Mouse (Mus musculus) cerebellum, postnatal 4 days (tissue): ENCODE data around the gene A730009L09Rik.

Experiments used
- DNase-seq, 2 experiments: peaks; one replicate each; pipeline ENCODE4 v3.0.0; 2022; ENCODE audit warnings: low spot score in 2 of 2, mixed read lengths in 1 of 2

A730009L09Rik gene

DNA sequence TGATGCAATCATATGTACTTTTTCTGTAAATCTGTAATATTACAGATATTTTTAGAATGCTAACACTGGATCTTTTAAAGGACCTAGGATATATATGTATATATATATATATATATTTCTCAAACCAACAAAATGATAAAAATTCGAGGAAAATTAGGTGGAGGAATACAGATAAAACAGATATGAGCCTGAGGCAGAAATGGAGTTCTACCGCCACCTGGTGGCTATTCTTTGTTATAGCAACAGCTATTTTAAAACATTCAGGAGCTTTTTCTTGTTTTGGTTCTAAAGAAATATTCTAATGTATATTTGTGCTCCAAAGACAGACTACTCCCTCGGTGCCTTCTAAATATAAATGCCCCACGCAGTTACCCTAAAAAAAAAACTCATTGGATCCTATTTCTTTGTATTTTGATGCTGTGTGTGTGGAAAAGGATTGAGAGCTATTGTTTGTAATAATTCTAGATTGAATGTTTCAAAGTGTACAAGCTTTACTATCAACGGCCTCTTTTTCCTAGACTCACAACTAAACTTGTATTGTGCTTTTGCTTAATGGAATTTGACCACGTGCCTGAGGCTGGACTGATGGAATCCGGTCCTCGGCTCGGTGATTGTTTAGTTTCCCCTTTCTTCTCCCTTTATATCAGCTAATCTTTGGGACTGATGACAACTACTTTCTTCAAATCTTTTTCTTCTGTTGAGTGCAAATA lies 44.8 kb downstream of the A730009L09Rik start:
- no peak for DNase-seq

DNA sequence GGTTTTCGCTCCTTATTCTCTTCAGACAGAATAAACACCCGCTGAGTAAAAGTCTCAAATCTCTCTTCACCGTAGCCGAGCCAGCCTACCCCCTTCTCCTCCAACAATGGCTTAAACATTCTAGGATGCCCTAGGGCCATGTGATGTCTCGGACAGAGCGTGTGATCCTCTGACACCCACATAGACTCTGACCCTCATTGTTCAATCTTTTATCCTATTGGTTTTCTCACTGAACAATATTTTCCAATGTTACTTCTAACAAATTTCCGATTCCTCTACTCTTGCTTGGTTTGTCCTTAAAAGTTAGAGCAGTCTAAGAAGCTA lies 45.3 kb downstream of the A730009L09Rik start:
- no peak for DNase-seq
